Mouse (Mus musculus) midbrain, postnatal 0 days (tissue): ENCODE measurements at regions not wholly inside any gene's neighbourhood (a gene's known extent, or its start where the extent isn't known, plus 50 kb on each side); places are given as distances from the start of the nearest gene placed in this dataset.

Experiments
- ATAC-seq: fragments of 200-750 bp; cut with Nextera tagmentation; 2 replicates; pipeline ENCODE4 v1.8.0; 2017; ENCODE audit warnings: moderate number of reproducible peaks, mild to moderate bottlenecking, moderate TSS enrichment, moderate library complexity; ENCODE audit not compliant: low FRiP score
- DNase-seq: peaks from one replicate; pipeline ENCODE4 v3.0.0-alpha.2; 2015; ENCODE audit warnings: low spot score
- H3K27ac ChIP-seq: fragments of 300-500 bp; sonication (generic); 2 replicates; pipeline ENCODE4 v1.5.1; 2014; ENCODE audit warnings: low read depth, mild to moderate bottlenecking, low read length, mixed read lengths
- H3K27me3 ChIP-seq: fragments of 300-500 bp; sonication (generic); 2 replicates; pipeline ENCODE4 v1.6.1; 2014; ENCODE audit warnings: low read length, control low read depth, mixed read lengths; ENCODE audit not compliant: insufficient read depth
- H3K36me3 ChIP-seq: fragments of 300-500 bp; sonication (generic); 2 replicates; pipeline ENCODE4 v1.6.1; 2014; ENCODE audit warnings: low read length, control low read depth, mixed read lengths; ENCODE audit not compliant: insufficient read depth
- H3K4me1 ChIP-seq: fragments of 300-500 bp; sonication (generic); 2 replicates; pipeline ENCODE4 v1.6.1; 2014; ENCODE audit warnings: mild to moderate bottlenecking, control low read depth, antibody characterized with exemption, low read length, mixed read lengths; ENCODE audit not compliant: insufficient read depth
- H3K4me2 ChIP-seq: fragments of 300-500 bp; sonication (generic); 2 replicates; pipeline ENCODE4 v1.6.1; 2014; ENCODE audit warnings: low read depth, mild to moderate bottlenecking, low read length, mixed read lengths; ENCODE audit not compliant: poor library complexity, severe bottlenecking
- H3K4me3 ChIP-seq: fragments of 300-500 bp; sonication (generic); 2 replicates; pipeline ENCODE4 v1.5.1; 2014; ENCODE audit warnings: low read depth, mild to moderate bottlenecking, low read length, moderate library complexity
- H3K9ac ChIP-seq: fragments of 300-500 bp; sonication (generic); replicated peaks from 2 replicates; pipeline ENCODE4 v1.6.1; 2014; ENCODE audit warnings: mild to moderate bottlenecking, low read length, moderate library complexity, mixed read lengths; ENCODE audit not compliant: poor library complexity, severe bottlenecking
- H3K9me3 ChIP-seq: fragments of 300-500 bp; sonication (generic); 2 replicates; pipeline ENCODE4 v1.6.1; 2016; ENCODE audit warnings: low read length, control low read depth
- CTCF ChIP-seq: IDR thresholded peaks from 2 replicates; pipeline ENCODE4 v1.5.1; 2016; ENCODE audit warnings: antibody characterized with exemption, mild to moderate bottlenecking
- WGBS: fragments of 180-500 bp; shearing (Covaris S2); extraction: QIAGEN DNeasy Blood & Tissue Kit; methylation state at CpG from one replicate; pipeline ENCODE4 v1.1.7; 2014; 5-methylcytosine and 5-hydroxymethylcytosine counted together

DNA sequence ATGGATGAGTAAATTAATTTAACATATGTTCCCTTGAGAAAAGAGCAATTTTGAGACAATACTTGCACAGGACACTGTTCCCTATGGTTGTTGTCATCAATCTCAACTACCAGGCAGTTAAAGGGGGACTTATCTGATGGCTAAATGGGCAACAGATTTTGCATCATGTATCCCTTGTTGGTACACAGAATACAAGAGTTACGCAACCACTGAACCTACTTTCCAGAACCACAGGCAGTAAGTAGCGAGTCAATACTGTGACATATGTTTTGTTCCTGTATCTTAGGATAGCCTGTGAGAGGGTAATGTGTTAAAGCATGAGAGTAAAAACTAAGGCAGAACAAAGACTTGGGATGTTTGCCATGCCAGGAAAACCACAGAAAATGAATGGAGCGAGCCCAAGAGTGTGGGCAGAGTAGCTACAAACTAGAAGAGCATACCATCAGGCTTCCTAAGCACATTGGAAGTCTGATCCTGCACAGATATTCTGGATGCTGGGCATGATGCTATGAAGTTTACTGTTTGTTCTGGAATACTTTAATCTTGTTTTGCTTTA is 830.3 kb upstream of the Lrrc4c start:
- DNase-seq (no peak), ATAC-seq (no peak)
- WGBS, result 92% methylated on average over 3 of the region's 3 CpGs
- H3K27ac ChIP-seq, result no peak overlapping the region
- TF ChIP-seq CTCF, result no peak
- H3K9ac ChIP-seq, result no peak overlapping the region
- H3K4me1 ChIP-seq, result no peaks in the 10 kb centered on the region
- H3K27me3 ChIP-seq, result no peaks in the 10 kb centered on the region
- H3K9me3 ChIP-seq, result no peaks in the 10 kb centered on the region
- no peaks in the 10 kb centered on the region for H3K36me3 ChIP-seq
- no peak overlapping the region for H3K4me3 ChIP-seq
- no peak overlapping the region for H3K4me2 ChIP-seq

DNA sequence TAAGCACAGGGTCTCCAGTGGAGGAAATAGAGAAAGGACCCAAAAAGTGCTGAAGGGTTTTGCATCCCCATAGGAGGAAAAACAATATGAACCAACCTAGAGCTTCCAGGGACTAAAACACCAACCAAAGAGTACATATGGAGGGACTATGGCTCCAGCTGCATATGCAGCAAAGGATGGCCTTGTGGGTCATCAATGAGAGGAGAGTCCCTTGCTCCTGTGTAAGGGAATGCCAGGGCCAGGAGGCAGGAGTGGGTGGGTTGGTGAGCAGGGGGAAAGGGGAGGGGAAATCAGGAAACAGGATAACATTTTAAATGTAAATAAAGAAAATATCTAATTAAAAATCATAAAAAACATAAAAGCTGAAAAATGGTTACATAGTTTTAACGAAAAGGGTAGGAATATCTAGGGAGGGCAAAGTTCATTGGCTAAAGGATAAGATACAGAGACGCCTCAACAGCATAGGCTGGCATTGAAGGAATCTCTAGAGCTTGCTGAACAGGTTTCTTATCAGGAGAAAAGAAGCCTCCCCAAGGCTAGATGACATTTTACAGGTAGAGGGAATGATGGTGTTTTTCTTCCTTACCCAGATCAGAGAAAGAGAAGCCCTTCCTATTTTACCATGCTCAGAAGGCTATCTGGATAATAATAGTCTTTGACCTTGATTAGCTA is 823.8 kb upstream of the Lrrc4c start:
- 87% methylated on average over 2 of the region's 2 CpGs for WGBS
- Histone ChIP-seq H3K27me3 (no peaks in the 10 kb centered on the region), H3K9me3 (no peaks in the 10 kb centered on the region), H3K4me1 (no peaks in the 10 kb centered on the region), H3K36me3 (no peaks in the 10 kb centered on the region), H3K4me3 (no peak overlapping the region), H3K9ac (no peak overlapping the region), H3K27ac (no peak overlapping the region), H3K4me2 (no peak overlapping the region)
- no peak for TF ChIP-seq CTCF
- DNase-seq, result no peak
- ATAC-seq, result no peak

DNA sequence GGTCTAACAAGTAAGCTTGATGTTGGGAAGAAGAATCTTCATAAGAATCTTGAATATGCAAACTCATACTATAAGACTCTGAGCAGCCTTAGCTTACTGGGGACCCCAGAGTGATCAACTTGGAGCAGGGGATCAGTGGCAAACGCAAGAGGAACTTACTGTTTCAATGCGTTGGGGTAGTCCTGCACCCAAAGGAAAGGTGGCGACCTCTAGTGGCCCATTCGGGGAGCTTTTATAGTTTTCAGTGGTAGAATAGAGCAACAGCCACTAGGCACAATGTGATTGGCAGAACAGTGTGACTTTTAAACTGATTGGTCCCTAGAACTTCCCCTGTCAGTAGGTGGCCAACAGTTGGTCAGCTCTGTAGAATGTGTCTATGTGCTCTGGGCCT is 823.3 kb upstream of the Lrrc4c start:
- ATAC-seq, result no peak
- H3K36me3 ChIP-seq, result no peaks in the 10 kb centered on the region
- H3K27ac ChIP-seq, result no peak overlapping the region
- H3K27me3 ChIP-seq, result no peaks in the 10 kb centered on the region
- no peak overlapping the region for H3K9ac ChIP-seq
- no peak for TF ChIP-seq CTCF
- no peaks in the 10 kb centered on the region for H3K4me1 ChIP-seq
- no peak for DNase-seq
- H3K9me3 ChIP-seq, result no peaks in the 10 kb centered on the region
- WGBS, result 41% methylated on average over 4 of the region's 4 CpGs
- no peak overlapping the region for H3K4me3 ChIP-seq
- H3K4me2 ChIP-seq, result no peak overlapping the region

DNA sequence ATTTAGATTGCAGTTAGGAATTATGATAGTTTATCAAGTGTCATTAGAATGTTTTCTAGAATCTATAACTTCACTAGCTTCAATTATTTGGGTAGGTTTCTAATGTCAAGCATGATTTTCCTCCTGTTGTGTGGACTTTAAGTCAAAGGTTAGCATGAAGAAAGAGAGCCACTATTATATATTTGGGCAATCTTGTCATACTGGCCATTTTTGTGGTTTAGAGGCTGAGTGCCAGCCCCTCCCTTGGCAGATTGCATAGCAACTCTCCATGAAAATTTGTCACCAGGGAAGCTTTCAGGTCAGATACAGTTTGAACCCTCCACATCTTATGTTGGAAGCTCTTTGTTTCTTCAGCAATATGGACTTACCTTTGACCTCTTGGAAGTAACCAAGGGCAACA is 806.7 kb upstream of the Lrrc4c start:
- no peak overlapping the region for H3K27ac ChIP-seq
- H3K4me1 ChIP-seq, result no peaks in the 10 kb centered on the region
- H3K9ac ChIP-seq, result no peak overlapping the region
- no peaks in the 10 kb centered on the region for H3K9me3 ChIP-seq
- ATAC-seq (no peak), DNase-seq (no peak)
- H3K4me3 ChIP-seq, result no peak overlapping the region
- TF ChIP-seq CTCF, result no peak
- H3K27me3 ChIP-seq, result no peaks in the 10 kb centered on the region
- no peaks in the 10 kb centered on the region for H3K36me3 ChIP-seq
- no peak overlapping the region for H3K4me2 ChIP-seq

DNA sequence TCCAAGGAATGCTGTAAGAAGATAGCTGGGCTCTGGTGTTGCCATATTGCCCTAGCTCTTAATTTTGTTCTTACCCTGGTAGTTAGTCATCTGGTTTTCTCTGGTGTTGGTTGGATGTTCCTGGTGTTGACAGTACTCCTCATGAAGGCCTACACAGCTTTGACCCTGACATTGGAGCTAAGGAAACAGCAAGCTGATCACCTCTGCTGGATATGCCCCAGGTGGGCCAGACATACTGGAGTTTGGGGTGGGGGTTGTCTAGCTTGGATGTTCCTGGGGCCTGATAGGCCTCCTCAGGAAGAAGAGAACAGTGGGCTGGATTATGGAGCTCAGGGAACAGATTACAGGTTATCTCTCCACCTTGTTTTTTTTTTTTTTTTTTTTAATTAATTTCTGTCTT is 796.3 kb upstream of the Lrrc4c start:
- Histone ChIP-seq H3K9ac (no peak overlapping the region), H3K27ac (no peak overlapping the region), H3K4me3 (no peak overlapping the region), H3K9me3 (no peaks in the 10 kb centered on the region), H3K4me2 (no peak overlapping the region), H3K36me3 (no peaks in the 10 kb centered on the region), H3K27me3 (no peaks in the 10 kb centered on the region), H3K4me1 (no peaks in the 10 kb centered on the region)
- no peak for TF ChIP-seq CTCF
- DNase-seq (no peak), ATAC-seq (no peak)

DNA sequence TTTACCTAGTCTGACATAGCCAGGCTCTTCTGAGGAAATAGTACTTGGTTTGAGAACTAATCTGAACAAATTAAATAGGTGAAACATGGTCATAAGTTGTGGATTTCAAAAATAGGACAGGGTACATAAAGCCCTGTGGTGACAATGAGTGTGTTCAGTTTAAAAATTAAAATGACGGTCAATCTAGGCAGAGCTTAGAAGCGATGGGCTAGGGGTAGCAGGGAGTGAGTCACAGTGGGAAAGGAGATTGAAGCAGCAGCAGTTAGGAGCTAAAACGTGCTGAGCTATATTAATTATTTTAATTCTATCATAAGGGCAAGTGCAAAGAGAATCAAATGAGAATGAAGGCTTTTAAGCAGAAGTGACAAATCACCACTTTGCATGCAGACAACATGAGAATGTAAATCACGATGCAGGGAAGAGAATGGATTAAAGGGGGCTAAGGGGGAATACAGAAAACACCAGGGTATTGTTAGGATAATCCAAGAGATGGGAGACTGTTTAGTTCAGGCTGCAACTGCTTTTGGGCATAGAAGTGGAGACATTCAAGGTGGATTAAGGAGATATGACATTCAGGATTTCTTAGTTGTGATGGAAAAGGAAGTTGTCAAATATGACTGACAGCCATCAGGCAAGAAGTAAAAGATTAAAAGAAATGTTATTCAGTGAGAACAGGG is 793.2 kb upstream of the Lrrc4c start:
- no peaks in the 10 kb centered on the region for H3K27me3 ChIP-seq
- H3K36me3 ChIP-seq, result no peaks in the 10 kb centered on the region
- no peaks in the 10 kb centered on the region for H3K4me1 ChIP-seq
- ATAC-seq (no peak), DNase-seq (no peak)
- no peak overlapping the region for H3K4me2 ChIP-seq
- H3K4me3 ChIP-seq, result no peak overlapping the region
- H3K27ac ChIP-seq, result no peak overlapping the region
- H3K9ac ChIP-seq, result no peak overlapping the region
- no peaks in the 10 kb centered on the region for H3K9me3 ChIP-seq
- 28% methylated on average over 4 of the region's 4 CpGs for WGBS
- TF ChIP-seq CTCF, result no peak
